Mouse (Mus musculus) forebrain, embryonic 10.5 days (tissue): ENCODE data around the gene Trmt61a. TPM values are rescaled to one million over a fixed set of nuclear protein-coding genes. Genes with fewer than 3 reads are reported as not detected.

Experiments used
- DNase-seq: peaks from one replicate; pipeline ENCODE4 v3.0.0-alpha.2; 2017; ENCODE audit warnings: low spot score; ENCODE audit errors: extremely low spot score
- H3K27ac ChIP-seq: fragments of 300-500 bp; sonication (generic); 2 replicates; pipeline ENCODE4 v1.5.1; 2016; ENCODE audit warnings: mild to moderate bottlenecking
- H3K27me3 ChIP-seq: fragments of 300-500 bp; sonication (generic); 2 replicates; pipeline ENCODE4 v1.6.1; 2016; ENCODE audit warnings: mild to moderate bottlenecking; ENCODE audit not compliant: poor library complexity, severe bottlenecking
- H3K36me3 ChIP-seq: fragments of 300-500 bp; sonication (generic); replicated peaks from 2 replicates; pipeline ENCODE4 v1.6.1; 2016; ENCODE audit warnings: mild to moderate bottlenecking, moderate library complexity
- H3K4me1 ChIP-seq: fragments of 300-500 bp; sonication (generic); 2 replicates; pipeline ENCODE4 v1.6.1; 2016
- H3K4me3 ChIP-seq: fragments of 300-500 bp; sonication (generic); 2 replicates; pipeline ENCODE4 v1.5.1; 2016; ENCODE audit warnings: mild to moderate bottlenecking, moderate library complexity
- H3K9me3 ChIP-seq: fragments of 300-500 bp; sonication (generic); 2 replicates; pipeline ENCODE4 v1.6.1; 2016; ENCODE audit warnings: mild to moderate bottlenecking, moderate library complexity
- WGBS: fragments of 180-500 bp; shearing (Covaris S2); methylation state at CpG from one replicate; pipeline ENCODE4 v1.1.7; 2016; 5-methylcytosine and 5-hydroxymethylcytosine counted together
- polyA plus RNA-seq: library from polyadenylated mRNA; unstranded; fragments of >200 nt; fragmentation: Nextera tagmentation; extraction: Ambion mirVana; gene quantifications from 2 replicates; pipeline ENCODE4 v1.2.1, GENCODE M21; 2016

The Trmt61a gene
- polyA plus RNA-seq, 1 experiment from 2014 or later, result 23.8 TPM

- H3K27me3 ChIP-seq, result peaks cover 8% of the 10 kb centered on the region
- no peak overlapping the region for H3K27ac ChIP-seq
- peaks cover 77% of the 10 kb centered on the region for H3K36me3 ChIP-seq
- no peaks in the 10 kb centered on the region for H3K9me3 ChIP-seq
- 97% methylated on average over 1 of the region's 1 CpGs for WGBS
- DNase-seq, result no peak
- peaks cover 36% of the 10 kb centered on the region for H3K4me1 ChIP-seq
- H3K4me3 ChIP-seq, result no peak overlapping the region
These were observed 50.1 kb downstream of the Trmt61a start for GRCm38 (mm10) chr12:111727956-111728355.

GRCm38 (mm10) chr12:111731822-111732807 lies 54.2 kb downstream of the Trmt61a start:
- H3K36me3 ChIP-seq, result peaks cover 44% of the 10 kb centered on the region
- peaks cover 15% of the 10 kb centered on the region for H3K4me1 ChIP-seq
- no peaks in the 10 kb centered on the region for H3K9me3 ChIP-seq
- DNase-seq, result peak; percentile 86
- H3K27ac ChIP-seq, result peak overlapping the region; percentile 54
- peaks cover 8% of the 10 kb centered on the region for H3K27me3 ChIP-seq
- peak overlapping the region; percentile 25 for H3K4me3 ChIP-seq
- WGBS, result 34% methylated on average over 30 of the region's 30 CpGs

GRCm38 (mm10) chr12:111732921-111733320 lies 55.0 kb downstream of the Trmt61a start:
- Histone ChIP-seq H3K9me3 (no peaks in the 10 kb centered on the region), H3K27ac (peak overlapping the region; percentile 54), H3K4me1 (peaks cover 15% of the 10 kb centered on the region), H3K36me3 (peaks cover 35% of the 10 kb centered on the region), H3K4me3 (no peak overlapping the region), H3K27me3 (peaks cover 8% of the 10 kb centered on the region)
- WGBS, result 69% methylated on average over 5 of the region's 5 CpGs
- no peak for DNase-seq

Other genes starting within 250 kb of the Trmt61a start
- 2.1 and 4.4 TPM in 2 replicates for gene Tnfaip2, start 235.6 kb upstream of the Trmt61a start, polyA plus RNA-seq
- gene Gm266, start 192.3 kb upstream of the Trmt61a start, polyA plus RNA-seq, result 7.1 and 9.8 TPM in 2 replicates
- 740 and 785 TPM in 2 replicates for gene Eif5, start 140.1 kb upstream of the Trmt61a start, polyA plus RNA-seq
- gene Mark3, start 103.6 kb upstream of the Trmt61a start, polyA plus RNA-seq, result 42.1 and 44.8 TPM in 2 replicates
- gene Ckb, start 5.8 kb upstream of the Trmt61a start, polyA plus RNA-seq, result 1,567 and 1,577 TPM in 2 replicates
- gene Bag5, start 35.2 kb downstream of the Trmt61a start, polyA plus RNA-seq, result 56.5 and 57.5 TPM in 2 replicates
- 57.9 and 62.6 TPM in 2 replicates for gene Apopt1, start 35.2 kb downstream of the Trmt61a start, polyA plus RNA-seq
- gene Klc1, start 80.7 kb downstream of the Trmt61a start, polyA plus RNA-seq, result 137 and 141 TPM in 2 replicates
- gene Xrcc3, start 135.8 kb downstream of the Trmt61a start, polyA plus RNA-seq, result 16.7 and 21.5 TPM in 2 replicates
- gene Zfyve21, start 136.1 kb downstream of the Trmt61a start, polyA plus RNA-seq, result 68.2 and 69.3 TPM in 2 replicates
- gene Ppp1r13b, start 230.0 kb downstream of the Trmt61a start, polyA plus RNA-seq, result 2.9 and 3.1 TPM in 2 replicates